Mouse (Mus musculus) thymus, postnatal 25 days (tissue): ENCODE measurements around the gene Flt4.

Experiments used
- DNase-seq: peaks from one replicate; pipeline ENCODE4 v3.0.0; 2022

Gene Flt4

DNA sequence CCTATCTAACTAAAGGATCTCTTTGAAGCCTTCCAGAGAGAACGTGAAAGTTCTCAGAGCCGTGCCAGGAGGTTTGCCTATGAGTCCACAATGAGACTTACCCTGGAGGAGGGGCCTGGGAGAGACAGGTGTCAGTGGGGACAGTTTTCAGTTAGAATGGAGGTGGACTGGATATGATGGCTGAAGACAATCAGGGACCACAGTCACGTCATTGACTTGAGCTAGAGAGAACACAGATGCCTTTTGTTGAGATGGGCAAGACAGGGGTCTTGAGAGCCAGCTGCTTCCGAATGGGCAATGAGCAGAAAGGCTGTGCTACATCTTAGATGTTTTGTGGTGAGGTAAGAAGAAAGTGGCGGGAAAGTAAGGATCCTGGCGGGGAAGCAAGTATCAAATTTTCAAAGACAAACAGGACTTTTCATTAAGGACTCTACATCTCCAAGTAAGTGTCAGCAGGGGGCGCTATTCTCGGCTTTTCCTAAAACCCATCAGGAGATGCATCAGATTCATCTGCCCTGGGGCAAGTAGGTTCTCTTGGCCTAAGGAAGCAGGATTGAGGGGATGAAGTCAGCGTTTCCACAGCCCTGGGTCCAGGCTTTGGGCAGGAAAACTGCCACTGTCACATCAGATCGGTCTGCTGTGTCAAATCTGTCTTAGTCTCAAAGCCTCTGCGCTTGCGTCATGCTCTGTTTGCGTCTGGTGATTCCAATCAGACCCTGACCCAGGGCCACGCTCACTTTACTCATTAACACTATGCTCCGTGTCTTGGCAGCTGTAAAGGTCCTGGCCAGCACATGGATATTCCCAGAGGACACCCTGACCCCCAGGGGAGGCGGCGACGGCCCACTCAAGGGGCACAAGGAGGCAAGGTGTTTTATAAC lies 41.3 kb downstream of the Flt4 start:
- peak; percentile 21 for DNase-seq

DNA sequence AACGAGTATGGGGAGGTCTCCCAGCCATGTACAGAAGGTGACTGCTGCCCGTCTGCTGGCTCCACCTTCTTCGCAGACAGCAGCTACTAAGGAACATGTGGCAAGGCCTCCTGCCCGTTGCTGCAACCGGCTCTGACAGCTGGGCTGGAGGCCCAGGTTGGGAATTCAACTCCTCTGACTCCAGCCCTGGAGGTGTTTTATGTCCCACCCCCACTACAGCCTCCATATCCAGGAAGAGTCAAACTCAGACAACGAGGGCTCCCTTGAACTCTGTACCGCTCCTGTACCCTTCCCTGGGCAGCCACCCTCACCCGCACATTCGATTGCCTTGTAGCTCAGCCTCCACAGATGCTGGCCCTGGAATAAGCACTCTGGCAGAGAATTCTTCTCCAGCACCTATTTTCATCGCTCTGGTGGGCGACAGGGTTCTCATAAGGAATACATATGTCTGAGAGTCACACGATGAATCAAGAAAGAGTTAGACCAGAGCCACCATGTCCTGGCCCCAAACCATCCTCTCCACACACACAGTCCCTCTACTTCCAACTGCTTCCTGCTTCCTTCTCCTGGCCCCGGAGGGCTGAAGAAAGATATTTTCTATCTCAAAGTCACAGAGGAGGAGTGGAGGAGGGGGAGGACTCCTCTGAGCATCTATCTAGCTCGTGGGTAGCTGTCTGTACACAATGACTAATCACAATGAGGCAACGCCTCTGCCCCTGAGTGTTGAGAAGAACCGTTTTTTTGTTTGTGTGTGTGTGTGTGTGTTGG lies 42.1 kb downstream of the Flt4 start:
- no peak for DNase-seq

- DNase-seq = no peak
Observed at GRCm38 (mm10) chr11:49651762-49652322, 42.8 kb downstream of the Flt4 start.

GRCm38 (mm10) chr11:49652401-49653078 lies 43.5 kb downstream of the Flt4 start:
- peak; percentile 83 for DNase-seq

DNA sequence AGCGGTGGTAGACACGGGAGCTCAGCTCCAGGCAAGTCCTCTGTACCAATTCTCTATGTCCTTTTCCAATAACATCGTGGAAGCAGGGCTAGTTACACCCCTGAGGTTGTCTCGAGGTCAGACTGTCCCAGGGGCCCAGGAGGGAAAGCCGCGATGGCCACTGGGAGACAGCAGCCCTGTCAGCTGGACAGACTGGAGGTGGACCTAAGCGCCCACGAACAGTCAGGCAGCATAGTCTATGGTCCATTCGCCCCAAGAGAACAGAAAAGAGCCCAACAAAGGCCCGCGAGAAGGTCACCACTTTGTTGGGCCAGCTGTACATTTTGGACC lies 44.0 kb downstream of the Flt4 start:
- no peak for DNase-seq

DNA sequence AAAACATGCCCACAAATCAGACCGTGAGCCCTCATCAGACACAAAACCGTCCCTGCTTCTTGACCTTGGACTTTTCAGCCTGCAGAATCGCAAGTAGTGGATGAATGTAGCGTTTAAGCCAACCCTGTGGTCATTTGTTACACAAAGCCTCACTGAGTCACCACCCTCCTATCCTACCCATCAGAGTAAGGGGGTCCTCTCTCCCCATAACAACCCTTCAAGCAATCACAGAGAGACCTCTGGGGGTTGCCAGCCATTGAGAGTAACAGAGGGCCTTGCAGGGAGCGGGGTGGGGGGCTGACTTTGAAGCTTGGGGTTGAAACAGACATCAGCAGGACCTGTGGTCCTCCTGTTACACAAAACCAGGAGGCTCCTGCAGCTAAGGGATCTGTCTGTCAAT lies 45.6 kb downstream of the Flt4 start:
- no peak for DNase-seq

DNA sequence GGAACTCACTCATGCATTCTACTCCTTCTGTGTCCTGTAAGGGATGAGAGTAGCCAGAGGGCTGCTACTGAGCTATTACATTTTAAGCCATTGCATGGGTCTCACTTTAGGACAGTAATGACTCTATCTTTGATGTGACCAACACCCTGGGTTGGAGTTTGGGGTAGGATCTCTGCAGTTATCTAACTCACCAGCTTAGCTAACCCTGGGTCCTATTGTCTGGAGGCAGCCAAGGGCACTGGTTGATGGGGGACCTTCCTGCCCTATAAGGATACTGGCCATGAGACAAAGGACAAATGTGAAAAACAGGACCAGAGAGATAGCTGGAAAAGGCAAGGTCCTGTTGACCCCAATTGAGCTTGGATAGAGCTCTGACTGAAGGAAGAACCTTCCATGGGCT lies 46.4 kb downstream of the Flt4 start:
- DNase-seq = no peak

GRCm38 (mm10) chr11:49658065-49658464 lies 49.0 kb downstream of the Flt4 start:
- DNase-seq = no peak

- DNase-seq = no peak
Observed at GRCm38 (mm10) chr11:49658791-49659469, 49.9 kb downstream of the Flt4 start.

GRCm38 (mm10) chr11:49659470-49659799 lies 50.4 kb downstream of the Flt4 start:
- DNase-seq = no peak

DNA sequence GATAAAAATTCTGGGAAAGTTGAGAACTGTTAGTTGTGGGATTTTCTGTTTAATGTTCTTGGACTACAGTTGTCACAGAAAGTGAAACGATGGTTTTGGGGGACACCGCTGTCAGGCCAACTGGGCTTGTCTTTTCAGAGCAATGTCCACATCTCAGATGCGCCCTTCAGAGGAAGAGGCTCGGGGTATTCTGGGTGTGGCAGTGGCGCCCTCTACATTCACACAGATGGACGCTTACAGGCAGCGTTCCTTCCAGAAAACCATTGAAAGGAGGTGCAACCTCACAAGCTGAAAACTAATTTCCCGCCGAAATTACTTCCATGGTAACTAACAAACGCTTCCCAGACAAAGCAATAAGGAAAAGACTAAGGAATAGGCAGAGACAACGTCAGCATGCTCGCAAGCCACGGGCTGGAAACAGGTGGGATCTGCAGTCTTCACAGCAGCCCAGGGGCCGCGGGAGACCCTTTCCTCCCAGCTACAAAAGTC lies 53.3 kb downstream of the Flt4 start:
- no peak for DNase-seq

DNA sequence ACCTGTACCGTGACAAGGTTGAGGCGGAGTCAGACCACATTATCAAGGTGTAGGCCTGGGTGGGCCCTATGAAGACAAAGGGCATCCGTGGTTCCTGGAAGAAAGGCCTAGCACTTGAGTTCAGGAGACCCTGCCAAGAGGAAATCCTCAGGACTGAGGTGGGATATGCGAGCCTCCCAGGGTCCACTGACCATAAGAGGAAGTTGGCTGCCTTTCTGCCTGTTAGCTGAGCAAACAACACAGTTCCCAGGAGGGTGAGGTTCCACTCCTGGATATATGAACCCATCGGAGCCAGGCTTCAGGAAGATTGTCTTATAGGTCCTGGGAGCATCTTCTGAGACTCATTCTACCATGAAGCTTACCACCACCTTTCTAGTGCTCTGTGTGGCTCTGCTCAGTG lies 54.2 kb downstream of the Flt4 start, which contains the start of gene Scgb3a1:
Scgb3a1 (plus strand) TSS at position 301 of the 400 bp plus-strand sequence.
- DNase-seq = no peak

DNA sequence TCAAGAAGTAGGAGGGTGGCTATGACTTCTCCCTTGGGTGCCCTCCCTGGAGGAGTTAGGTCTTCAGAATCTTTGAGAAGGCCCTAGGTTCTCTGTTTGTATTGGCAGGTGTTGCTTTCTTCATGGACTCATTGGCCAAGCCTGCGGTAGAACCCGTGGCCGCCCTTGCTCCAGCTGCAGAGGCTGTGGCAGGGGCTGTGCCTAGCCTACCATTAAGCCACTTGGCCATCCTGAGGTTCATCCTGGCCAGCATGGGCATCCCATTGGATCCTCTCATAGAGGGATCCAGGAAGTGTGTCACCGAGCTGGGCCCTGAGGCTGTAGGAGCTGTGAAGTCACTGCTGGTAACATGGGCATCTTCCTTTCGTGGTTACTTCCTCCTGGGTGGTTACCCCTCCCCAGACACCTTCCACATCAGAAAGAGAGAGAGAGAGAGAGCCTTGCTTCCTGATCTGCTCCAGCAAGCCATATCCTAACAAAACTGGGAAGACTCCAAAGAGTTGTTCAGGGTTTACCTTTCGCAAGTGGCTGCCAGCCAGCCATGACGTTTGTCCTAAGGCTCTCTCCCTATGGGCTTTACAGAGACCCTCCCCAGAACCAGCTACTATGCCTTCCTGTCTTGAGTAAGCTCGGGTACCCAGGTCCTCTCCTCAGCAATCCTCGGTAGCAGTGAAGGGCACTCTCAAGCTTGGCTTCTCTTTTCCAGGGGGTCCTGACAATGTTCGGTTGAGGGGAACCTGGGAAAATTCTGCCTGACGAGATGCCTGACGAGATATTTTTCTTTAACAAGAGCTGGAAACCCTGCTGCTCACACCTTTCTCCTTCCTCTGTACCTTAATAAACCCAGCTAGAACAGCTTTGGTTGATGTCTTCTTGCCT lies 55.4 kb downstream of the Flt4 start:
- DNase-seq = no peak

GRCm38 (mm10) chr11:49665462-49665861 lies 56.4 kb downstream of the Flt4 start:
- DNase-seq = no peak

DNA sequence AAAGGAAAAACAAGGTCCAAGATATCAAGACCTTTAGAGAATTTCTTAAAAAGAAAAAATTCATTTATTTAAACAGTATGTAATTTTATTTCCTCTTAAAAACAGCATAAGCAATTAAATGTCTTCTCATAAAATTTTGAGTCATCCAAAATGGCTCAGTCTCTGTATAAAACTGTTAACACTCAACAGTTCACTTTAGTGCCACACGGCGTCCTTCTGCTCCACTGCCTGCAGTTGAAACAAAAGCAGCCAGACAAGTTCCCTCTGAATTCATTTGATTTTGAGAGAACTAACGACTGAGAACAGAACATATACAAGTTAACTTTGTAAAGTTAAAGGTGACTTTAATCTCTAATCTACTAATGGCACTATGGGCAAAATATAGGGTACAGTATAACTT lies 64.4 kb downstream of the Flt4 start:
- DNase-seq = no peak

GRCm38 (mm10) chr11:49684237-49684973 lies 75.3 kb downstream of the Flt4 start:
- no peak for DNase-seq

- DNase-seq = no peak
Observed at GRCm38 (mm10) chr11:49695013-49695412, 86.0 kb downstream of the Flt4 start.

DNA sequence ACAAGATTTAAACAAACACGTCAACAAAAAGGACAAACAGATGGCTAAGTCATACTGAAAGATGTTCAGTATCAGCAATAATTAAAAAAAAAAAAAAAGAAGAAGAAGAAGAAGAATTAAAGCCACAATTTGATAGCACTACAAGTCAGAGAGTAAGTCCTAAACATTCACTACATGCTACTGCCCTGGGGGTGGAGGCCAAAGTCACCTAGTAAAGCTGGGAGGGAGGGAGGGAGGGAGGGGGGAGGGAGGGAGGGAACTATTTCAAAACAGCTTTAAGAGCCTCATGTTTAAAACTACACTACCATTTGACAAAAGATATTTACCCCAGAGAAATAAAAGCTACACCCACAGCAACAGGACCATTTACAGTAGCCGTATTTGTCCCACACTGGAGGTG lies 86.6 kb downstream of the Flt4 start:
- no peak for DNase-seq

DNA sequence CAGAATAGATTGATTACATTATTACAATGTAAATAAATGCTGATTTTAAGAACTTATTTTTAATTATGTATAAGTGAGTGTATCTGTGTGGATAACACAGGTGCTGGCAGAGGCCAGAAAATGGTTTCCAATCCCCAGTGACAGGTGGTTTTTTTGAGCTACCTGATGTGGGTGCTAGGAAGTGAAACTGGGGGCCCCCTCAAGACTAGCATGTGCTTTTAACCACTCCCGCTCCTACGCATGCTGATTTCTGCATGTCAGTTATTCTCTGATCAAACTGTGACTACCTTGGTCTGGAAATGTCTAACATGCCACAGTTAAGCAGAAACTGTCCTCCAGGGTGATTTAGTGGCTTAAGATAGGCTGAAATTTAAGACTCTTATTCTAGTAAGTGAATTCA lies 87.4 kb downstream of the Flt4 start:
- no peak for DNase-seq

- no peak for DNase-seq
Observed at GRCm38 (mm10) chr11:49697779-49698178, 88.7 kb downstream of the Flt4 start.

DNA sequence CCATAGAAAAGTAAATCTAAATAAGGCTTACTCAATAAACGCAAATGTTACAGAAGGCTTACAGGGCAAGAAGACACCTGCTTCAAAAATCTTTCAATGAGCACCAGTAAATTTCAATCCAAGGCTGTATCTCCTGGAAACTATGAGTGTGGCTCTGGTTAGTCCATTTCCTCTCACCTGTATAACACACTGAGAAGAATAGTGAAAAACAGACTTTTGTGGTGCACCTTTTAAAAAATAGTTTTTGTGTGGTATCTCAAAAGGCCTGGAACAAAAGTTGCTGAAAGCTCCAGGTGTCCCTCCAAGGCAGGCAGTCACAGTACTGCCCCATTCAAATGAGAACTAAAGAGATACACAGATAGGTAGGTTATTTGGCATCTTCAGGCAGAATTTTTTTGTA lies 90.0 kb downstream of the Flt4 start:
- no peak for DNase-seq
